Mouse (Mus musculus) thymus, adult 2 months (tissue): ENCODE results near the gene Cyb561. TPM values are rescaled to one million over a fixed set of nuclear protein-coding genes. Genes with fewer than 3 reads are reported as not detected.
A peak's percentile ranks its signal among the peaks of the same experiment; 100 is the strongest.

Source experiments
- DNase-seq: peaks from one replicate; pipeline ENCODE4 v3.0.0; 2021
- H3K27ac ChIP-seq: fragments of 200-500 bp; 2 replicates; pipeline ENCODE4 v1.5.1; 2012; ENCODE audit warnings: low read length, control low read depth; ENCODE audit not compliant: control insufficient read depth, insufficient read depth
- H3K27me3 ChIP-seq: fragments of 200-500 bp; 2 replicates; pipeline ENCODE4 v1.6.1; 2012; ENCODE audit warnings: mild to moderate bottlenecking, low read length, moderate library complexity, mixed read lengths; ENCODE audit not compliant: control insufficient read depth, insufficient read depth
- H3K36me3 ChIP-seq: fragments of 200-500 bp; 2 replicates; pipeline ENCODE4 v1.6.1; 2012; ENCODE audit warnings: mild to moderate bottlenecking, low read length, moderate library complexity; ENCODE audit not compliant: control insufficient read depth, insufficient read depth
- H3K4me1 ChIP-seq: fragments of 200-500 bp; replicated peaks from 2 replicates; pipeline ENCODE4 v1.6.1; 2012; ENCODE audit warnings: low read length; ENCODE audit not compliant: control insufficient read depth, insufficient read depth
- H3K4me3 ChIP-seq: fragments of 200-500 bp; 2 replicates; pipeline ENCODE4 v1.5.1; 2012; ENCODE audit warnings: mild to moderate bottlenecking, low read length, control low read depth, moderate library complexity; ENCODE audit not compliant: control insufficient read depth, insufficient read depth
- CTCF ChIP-seq: fragments of 200-500 bp; IDR thresholded peaks from 2 replicates; pipeline ENCODE4 v1.5.1; 2012; ENCODE audit warnings: mild to moderate bottlenecking, control low read depth, low read length, moderate library complexity, borderline replicate concordance; ENCODE audit not compliant: control insufficient read depth, poor library complexity, insufficient read depth; ENCODE audit errors: extremely low read depth
- POLR2A ChIP-seq: fragments of 200-500 bp; IDR thresholded peaks from 2 replicates; pipeline ENCODE4 v1.6.1; 2012; ENCODE audit warnings: mild to moderate bottlenecking, low read length, control low read depth, moderate library complexity; ENCODE audit not compliant: control insufficient read depth, poor library complexity, insufficient read depth; ENCODE audit errors: extremely low read depth
- WGBS: fragments of 180-500 bp; shearing (Covaris S2); methylation state at CpG from one replicate; pipeline ENCODE4 v1.1.7; 2018; 5-methylcytosine and 5-hydroxymethylcytosine counted together
- polyA plus RNA-seq: library from polyadenylated mRNA; depleted of rRNA; stranded (reverse); fragments of >200 nt; gene quantifications from 2 replicates; pipeline ENCODE4 v1.2.3, GENCODE M21; 2012

Cyb561 gene
- polyA plus RNA-seq, 1 experiment = 9.4 TPM

- DNase-seq = no peak
- no peak overlapping the region for H3K27ac ChIP-seq
- H3K36me3 ChIP-seq = no peaks in the 10 kb centered on the region
- peaks cover 6% of the 10 kb centered on the region; the same call in 1 of the 2 replicates for H3K27me3 ChIP-seq
- WGBS = 57% methylated on average over 10 of the region's 10 CpGs
- H3K4me3 ChIP-seq = no peak overlapping the region
- H3K4me1 ChIP-seq = peaks cover 3% of the 10 kb centered on the region
- TF ChIP-seq POLR2A (no peak), CTCF (no peak)
Measured at GRCm38 (mm10) chr11:105968948-105969347, 15.8 kb upstream of the Cyb561 start.

- Histone ChIP-seq H3K4me1 (peaks cover 3% of the 10 kb centered on the region), H3K27me3 (peaks cover 6% of the 10 kb centered on the region; the same call in 1 of the 2 replicates), H3K36me3 (no peaks in the 10 kb centered on the region), H3K4me3 (peak within 1 kb of the TSS; percentile 21; the same call in 1 of the 2 replicates), H3K27ac (no peak within 1 kb of the TSS)
- 4% methylated on average over 76 of the region's 76 CpGs for WGBS
- no peak for DNase-seq
- TF ChIP-seq POLR2A (no peak), CTCF (no peak)
Measured at GRCm38 (mm10) chr11:105967741-105968574, 14.8 kb upstream of the Cyb561 start, which contains the start of gene Ace. Gene Ace, plus strand, starts transcription at chr11:105967945.

GRCm38 (mm10) chr11:105966288-105966687 is 13.2 kb upstream of the Cyb561 start:
- H3K27me3 ChIP-seq = peaks cover 6% of the 10 kb centered on the region; the same call in 1 of the 2 replicates
- H3K4me3 ChIP-seq = no peak overlapping the region
- TF ChIP-seq CTCF (no peak), POLR2A (no peak)
- 77% methylated on average over 4 of the region's 4 CpGs for WGBS
- no peak overlapping the region for H3K27ac ChIP-seq
- H3K36me3 ChIP-seq = no peaks in the 10 kb centered on the region
- no peak for DNase-seq
- peaks cover 3% of the 10 kb centered on the region for H3K4me1 ChIP-seq

DNA sequence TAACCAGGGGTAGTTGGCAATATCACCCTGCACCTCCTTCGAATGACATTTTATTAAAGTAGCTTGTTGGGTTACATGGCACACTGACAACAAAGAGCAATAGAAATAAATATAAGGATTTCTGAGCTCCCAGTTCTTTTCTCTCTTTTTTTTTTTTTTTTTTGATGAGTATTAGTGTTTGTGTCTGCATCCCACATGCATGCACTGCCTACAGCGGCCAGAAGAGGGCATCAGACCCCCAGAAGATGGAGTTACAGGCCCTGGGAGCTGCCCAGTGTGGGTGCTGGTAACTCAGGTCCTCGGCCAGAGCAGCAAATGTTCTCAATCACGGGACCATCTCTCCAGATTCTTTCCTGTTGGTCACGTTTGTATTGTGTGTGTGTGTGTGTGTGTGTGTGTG is 11.6 kb upstream of the Cyb561 start:
- WGBS = 74% methylated on average over 5 of the region's 5 CpGs
- TF ChIP-seq POLR2A (no peak), CTCF (no peak)
- no peak for DNase-seq
- Histone ChIP-seq H3K4me3 (no peak overlapping the region), H3K27ac (no peak overlapping the region), H3K27me3 (peaks cover 6% of the 10 kb centered on the region; the same call in 1 of the 2 replicates), H3K36me3 (no peaks in the 10 kb centered on the region), H3K4me1 (peaks cover 3% of the 10 kb centered on the region)

- DNase-seq = no peak
- H3K27me3 ChIP-seq = no peaks in the 10 kb centered on the region
- TF ChIP-seq POLR2A (no peak), CTCF (no peak)
- H3K36me3 ChIP-seq = no peaks in the 10 kb centered on the region
- no peaks in the 10 kb centered on the region; the same call in 1 of the 2 replicates for H3K4me1 ChIP-seq
- no peak overlapping the region for H3K27ac ChIP-seq
- no peak overlapping the region for H3K4me3 ChIP-seq
- WGBS = 2% methylated on average over 17 of the region's 17 CpGs
Measured at GRCm38 (mm10) chr11:105959355-105959754, 6.2 kb upstream of the Cyb561 start.

- WGBS = 69% methylated on average over 1 of the region's 1 CpGs
Measured at GRCm38 (mm10) chr11:105958566-105958965, 5.4 kb upstream of the Cyb561 start.

More at GRCm38 (mm10) chr11:105958566-105958965, 5.4 kb upstream of the Cyb561 start:
- no peak overlapping the region for H3K4me3 ChIP-seq
- TF ChIP-seq CTCF = no peak
- no peak for TF ChIP-seq POLR2A
- no peaks in the 10 kb centered on the region for H3K27me3 ChIP-seq
- H3K36me3 ChIP-seq = no peaks in the 10 kb centered on the region
- DNase-seq = no peak
- H3K4me1 ChIP-seq = no peaks in the 10 kb centered on the region; the same call in 1 of the 2 replicates
- H3K27ac ChIP-seq = no peak overlapping the region
